Mouse (Mus musculus) intestine, embryonic 14.5 days (tissue): ENCODE data around the gene Hacd1. TPM values are rescaled to one million over a fixed set of nuclear protein-coding genes. Genes with fewer than 3 reads are reported as not detected.
A peak's percentile ranks its signal among the peaks of the same experiment; 100 is the strongest.

Experiments
- ATAC-seq: fragments of 200-750 bp; cut with Nextera tagmentation; replicated peaks from 2 replicates; pipeline ENCODE4 v1.8.0; 2017; ENCODE audit warnings: low read depth, moderate number of reproducible peaks, moderate TSS enrichment, moderate library complexity; ENCODE audit not compliant: low FRiP score, low TSS enrichment
- DNase-seq: peaks from one replicate; pipeline ENCODE4 v3.0.0-alpha.2; 2018; ENCODE audit warnings: low spot score
- H3K27ac ChIP-seq: fragments of 300-500 bp; sonication (generic); 2 replicates; pipeline ENCODE4 v1.5.1; 2014; ENCODE audit warnings: low read depth, mild to moderate bottlenecking, control low read depth
- H3K27me3 ChIP-seq: fragments of 300-500 bp; sonication (generic); replicated peaks from 2 replicates; pipeline ENCODE4 v1.6.1; 2014; ENCODE audit warnings: low read length, control low read depth; ENCODE audit not compliant: control insufficient read depth, insufficient read depth
- H3K36me3 ChIP-seq: fragments of 300-500 bp; sonication (generic); 2 replicates; pipeline ENCODE4 v1.6.1; 2014; ENCODE audit warnings: low read length, control low read depth; ENCODE audit not compliant: control insufficient read depth, insufficient read depth
- H3K4me1 ChIP-seq: fragments of 300-500 bp; sonication (generic); replicated peaks from 2 replicates; pipeline ENCODE4 v1.6.1; 2014; ENCODE audit warnings: low read length, control low read depth, mixed read lengths; ENCODE audit not compliant: control insufficient read depth, insufficient read depth
- H3K4me2 ChIP-seq: fragments of 300-500 bp; sonication (generic); 2 replicates; pipeline ENCODE4 v1.6.1; 2014; ENCODE audit warnings: low read length
- H3K4me3 ChIP-seq: fragments of 300-500 bp; sonication (generic); 2 replicates; pipeline ENCODE4 v1.5.1; 2014; ENCODE audit warnings: low read depth, low read length, control low read depth, mixed read lengths
- H3K9ac ChIP-seq: fragments of 300-500 bp; sonication (generic); 2 replicates; pipeline ENCODE4 v1.6.1; 2014; ENCODE audit warnings: mild to moderate bottlenecking, low read length
- H3K9me3 ChIP-seq: fragments of 300-500 bp; sonication (generic); 2 replicates; pipeline ENCODE4 v1.6.1; 2016; ENCODE audit warnings: low read length, control low read depth; ENCODE audit not compliant: control insufficient read depth
- WGBS: fragments of 180-500 bp; shearing (Covaris S2); extraction: QIAGEN DNeasy Blood & Tissue Kit; methylation state at CpG from one replicate; pipeline ENCODE4 v1.1.7; 2014; 5-methylcytosine and 5-hydroxymethylcytosine counted together
- polyA plus RNA-seq: library from polyadenylated mRNA; unstranded; fragments of >200 nt; fragmentation: Nextera tagmentation; extraction: Ambion mirVana; gene quantifications from 2 replicates; pipeline ENCODE4 v1.2.1, GENCODE M21; 2014

Gene Hacd1
- polyA plus RNA-seq, 1 experiment from 2014 or later = 135 TPM

DNA sequence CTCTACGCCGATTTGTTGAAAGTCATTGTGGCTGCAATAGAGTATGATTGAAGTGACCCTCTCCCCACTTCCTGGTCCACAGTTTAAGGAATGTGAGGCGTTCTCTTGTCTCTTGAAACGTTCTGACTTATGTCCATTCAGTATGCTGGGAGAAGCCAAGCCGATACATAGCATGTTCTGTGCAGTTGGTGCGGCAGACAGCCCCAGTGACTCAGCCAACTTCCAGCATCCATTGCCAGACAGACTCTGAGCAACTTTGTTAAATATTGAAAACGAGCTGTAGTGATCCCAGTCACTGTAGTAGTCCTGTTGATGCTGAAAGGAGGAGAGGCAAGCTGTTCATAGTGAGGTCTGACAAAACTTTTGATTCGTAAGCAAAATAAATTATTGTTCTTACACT, 14.5 kb upstream of the Hacd1 start:
- Histone ChIP-seq H3K9ac (no peak overlapping the region), H3K9me3 (no peaks in the 10 kb centered on the region), H3K4me3 (no peak overlapping the region), H3K27me3 (no peaks in the 10 kb centered on the region), H3K4me2 (no peak overlapping the region), H3K4me1 (peaks cover 4% of the 10 kb centered on the region; the same call in 1 of the 2 replicates), H3K27ac (no peak overlapping the region), H3K36me3 (no peaks in the 10 kb centered on the region)
- WGBS = 78% methylated on average over 8 of the region's 8 CpGs
- ATAC-seq (no peak), DNase-seq (no peak)

- no peak overlapping the region for H3K27ac ChIP-seq
- no peaks in the 10 kb centered on the region for H3K36me3 ChIP-seq
- ATAC-seq (no peak), DNase-seq (no peak)
- WGBS = 86% methylated on average over 2 of the region's 2 CpGs
- H3K4me3 ChIP-seq = no peak overlapping the region
- H3K9me3 ChIP-seq = no peaks in the 10 kb centered on the region
- H3K27me3 ChIP-seq = no peaks in the 10 kb centered on the region
- H3K4me2 ChIP-seq = no peak overlapping the region
- no peak overlapping the region for H3K9ac ChIP-seq
- 0 out of 2 replicates have a peak, but pooled peaks cover 4% of the 10 kb centered on the region for H3K4me1 ChIP-seq
Observed at GRCm38 (mm10) chr2:14069027-14069426, 13.1 kb upstream of the Hacd1 start.

- Histone ChIP-seq H3K36me3 (no peaks in the 10 kb centered on the region), H3K27me3 (no peaks in the 10 kb centered on the region), H3K4me1 (no peaks in the 10 kb centered on the region), H3K4me3 (no peak overlapping the region), H3K9me3 (no peaks in the 10 kb centered on the region), H3K4me2 (0 out of 2 replicates have a peak overlapping the region, but pooled peaks have one; percentile 5), H3K27ac (no peak overlapping the region), H3K9ac (no peak overlapping the region)
- no peak for DNase-seq
- ATAC-seq = peak; percentile 82
- WGBS = 38% methylated on average over 2 of the region's 2 CpGs
Observed at GRCm38 (mm10) chr2:14065704-14066650, 10.0 kb upstream of the Hacd1 start.

DNA sequence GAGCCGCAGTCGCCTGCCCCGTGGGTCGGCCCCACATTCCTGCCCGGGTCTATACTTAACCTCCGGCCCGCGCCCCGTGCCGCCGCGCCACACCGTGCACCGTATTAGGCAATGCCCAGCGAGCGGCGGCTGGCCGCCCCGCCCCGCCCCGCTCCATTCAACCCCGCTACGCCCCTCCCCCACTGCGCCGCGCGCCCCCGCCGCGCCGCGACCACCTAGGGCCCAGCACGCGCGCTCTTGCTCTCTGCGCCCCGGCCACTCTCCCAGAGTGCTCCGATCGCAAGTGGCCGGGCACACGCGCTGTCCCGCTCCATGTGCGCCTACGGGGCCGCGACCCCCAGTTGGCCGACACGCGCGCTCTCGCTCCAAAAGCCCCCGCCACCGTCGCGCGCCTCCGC, 768 bp downstream of the Hacd1 start:
- WGBS = under 1% methylated on average over 45 of the region's 58 CpGs

GRCm38 (mm10) chr2:14054716-14055115, 1.2 kb downstream of the Hacd1 start:
- H3K9me3 ChIP-seq = no peaks in the 10 kb centered on the region
- peak overlapping the region; percentile 87 for H3K27ac ChIP-seq
- H3K4me3 ChIP-seq = peak overlapping the region; percentile 65
- no peaks in the 10 kb centered on the region for H3K27me3 ChIP-seq
- H3K4me1 ChIP-seq = no peaks in the 10 kb centered on the region
- H3K4me2 ChIP-seq = peak overlapping the region; percentile 67
- no peaks in the 10 kb centered on the region for H3K36me3 ChIP-seq
- ATAC-seq = peak; percentile 10; the same call in 1 of the 2 replicates
- 4% methylated on average over 6 of the region's 6 CpGs for WGBS
- peak overlapping the region; percentile 68 for H3K9ac ChIP-seq
- no peak for DNase-seq

More for the DNA sequence above, 768 bp downstream of the Hacd1 start:
- Histone ChIP-seq H3K27ac (peak overlapping the region; percentile 87), H3K4me3 (peak overlapping the region; percentile 65), H3K36me3 (no peaks in the 10 kb centered on the region), H3K4me2 (peak overlapping the region; percentile 67), H3K4me1 (no peaks in the 10 kb centered on the region), H3K9ac (peak overlapping the region; percentile 68), H3K27me3 (no peaks in the 10 kb centered on the region), H3K9me3 (no peaks in the 10 kb centered on the region)
- DNase-seq = peak; percentile 87
- ATAC-seq = peak; percentile 90

- Histone ChIP-seq H3K27ac (no peak overlapping the region), H3K4me3 (peak overlapping the region; percentile 65), H3K4me2 (peak overlapping the region; percentile 67), H3K9ac (no peak overlapping the region), H3K9me3 (no peaks in the 10 kb centered on the region), H3K4me1 (no peaks in the 10 kb centered on the region), H3K27me3 (no peaks in the 10 kb centered on the region), H3K36me3 (no peaks in the 10 kb centered on the region)
- DNase-seq = no peak
- WGBS = 74% methylated on average over 3 of the region's 3 CpGs
- no peak for ATAC-seq
Observed at GRCm38 (mm10) chr2:14054163-14054562, 1.8 kb downstream of the Hacd1 start.

DNA sequence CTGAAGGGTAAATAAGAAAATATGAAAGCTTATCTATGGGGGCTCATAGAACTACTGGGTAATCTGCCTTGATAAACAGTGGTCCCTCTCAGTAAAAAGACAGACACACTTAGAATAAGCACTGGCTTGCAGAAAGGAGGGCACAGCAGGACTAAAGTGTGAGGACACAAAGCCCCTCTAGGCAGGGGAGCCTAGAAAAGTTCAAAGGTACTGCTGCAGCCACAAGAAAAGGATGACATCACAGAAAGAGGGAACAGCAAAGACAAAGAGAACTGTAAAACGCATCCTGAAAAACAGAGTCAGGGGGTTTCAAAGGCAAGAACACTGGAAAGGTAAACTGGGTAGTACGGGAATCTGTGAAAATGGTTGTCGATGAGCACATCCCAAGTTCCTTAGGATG, 2.3 kb downstream of the Hacd1 start:
- no peak overlapping the region for H3K4me3 ChIP-seq
- H3K27me3 ChIP-seq = no peaks in the 10 kb centered on the region
- DNase-seq (no peak), ATAC-seq (no peak)
- H3K9ac ChIP-seq = no peak overlapping the region
- 76% methylated on average over 3 of the region's 3 CpGs for WGBS
- no peak overlapping the region for H3K27ac ChIP-seq
- H3K36me3 ChIP-seq = no peaks in the 10 kb centered on the region
- no peaks in the 10 kb centered on the region for H3K9me3 ChIP-seq
- H3K4me2 ChIP-seq = no peak overlapping the region
- H3K4me1 ChIP-seq = no peaks in the 10 kb centered on the region

GRCm38 (mm10) chr2:14048808-14049207, 7.1 kb downstream of the Hacd1 start:
- Histone ChIP-seq H3K4me1 (no peaks in the 10 kb centered on the region), H3K4me2 (no peak overlapping the region), H3K9ac (no peak overlapping the region), H3K36me3 (no peaks in the 10 kb centered on the region), H3K4me3 (no peak overlapping the region), H3K9me3 (no peaks in the 10 kb centered on the region), H3K27me3 (no peaks in the 10 kb centered on the region), H3K27ac (no peak overlapping the region)
- DNase-seq (no peak), ATAC-seq (0 out of 2 replicates have a peak, but pooled peaks have one; percentile 50)
- 64% methylated on average over 5 of the region's 5 CpGs for WGBS
